Mouse (Mus musculus) stomach, postnatal 0 days (tissue): ENCODE measurements around the gene Tenm3.

Experiments
- CTCF ChIP-seq: IDR thresholded peaks from 2 replicates; pipeline ENCODE4 v1.5.1; 2016; ENCODE audit warnings: antibody characterized with exemption, low read depth, mild to moderate bottlenecking, moderate library complexity
- EP300 ChIP-seq: optimal IDR thresholded peaks from 2 replicates; pipeline ENCODE3; 2016; ENCODE audit warnings: antibody characterized with exemption

DNA sequence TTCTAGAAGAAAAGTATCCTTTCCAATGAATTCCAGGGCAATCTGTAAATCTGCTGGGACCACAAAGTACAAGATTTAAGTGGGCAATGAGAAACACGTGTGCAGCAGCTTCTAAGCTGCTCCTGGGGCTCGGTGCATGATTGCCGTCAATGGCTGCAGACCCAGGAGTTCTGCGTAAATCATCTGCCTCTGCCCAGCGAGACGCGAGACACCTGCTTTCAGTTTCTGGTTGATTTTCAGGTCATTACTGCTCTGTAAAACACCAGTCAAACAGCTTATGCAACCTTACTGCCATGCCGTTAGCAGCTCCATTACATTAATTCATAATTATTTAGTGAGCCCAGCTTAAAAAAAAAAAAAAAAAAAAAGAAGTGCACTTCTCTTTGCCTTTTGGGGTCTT lies 543.7 kb downstream of the Tenm3 start:
- no peak for TF ChIP-seq EP300
- TF ChIP-seq CTCF: no peak
